Mouse (Mus musculus) MEL (cell line): Measurements from ENCODE around the gene Frmd4b. TPM values are rescaled to one million over a fixed set of nuclear protein-coding genes. Genes with fewer than 3 reads are reported as not detected.

Experiments
- DNase-seq: peaks from one replicate; pipeline ENCODE4 v3.0.0; 2011; ENCODE audit warnings: low read depth, low spot score
- H3K27ac ChIP-seq: 2 replicates; pipeline ENCODE4 v1.5.1; 2012; ENCODE audit warnings: low read depth, mild to moderate bottlenecking, control low read depth, low read length, moderate library complexity; ENCODE audit not compliant: control insufficient read depth
- H3K27me3 ChIP-seq, 2 experiments: fragments of 150-350 bp in 1 of 2; sonication (generic) in 1 of 2; 2 replicates each; pipeline ENCODE4 v1.6.1; 2012; ENCODE audit warnings: low read length in 2 of 2, mild to moderate bottlenecking in 2 of 2, improper control_type of control experiment in 1 of 2, moderate library complexity in 1 of 2; ENCODE audit not compliant: insufficient read depth in 2 of 2, control insufficient read depth in 1 of 2
- H3K36me3 ChIP-seq, 2 experiments: 2 replicates each; pipeline ENCODE4 v1.6.1; 2012 to 2014; ENCODE audit warnings: low read length in 2 of 2, improper control_type of control experiment in 1 of 2, inconsistent platforms in 1 of 2, mild to moderate bottlenecking in 1 of 2; ENCODE audit not compliant: insufficient read depth in 2 of 2, control insufficient read depth in 1 of 2
- H3K4me1 ChIP-seq, 2 experiments: fragments of 150-350 bp in 1 of 2; sonication (generic) in 1 of 2; 2 replicates each; pipeline ENCODE4 v1.6.1; 2012; ENCODE audit warnings: low read length in 2 of 2, improper control_type of control experiment in 1 of 2, mild to moderate bottlenecking in 1 of 2; ENCODE audit not compliant: insufficient read depth in 2 of 2, control insufficient read depth in 1 of 2
- H3K4me3 ChIP-seq, 2 experiments: fragments of 150-350 bp in 1 of 2; sonication (generic) in 1 of 2; 2 replicates each; pipeline ENCODE4 v1.5.1; 2012; ENCODE audit warnings: low read depth in 2 of 2, low read length in 2 of 2, mild to moderate bottlenecking in 2 of 2, moderate library complexity in 2 of 2, control low read depth in 1 of 2, improper control_type of control experiment in 1 of 2; ENCODE audit not compliant: control insufficient read depth in 1 of 2, insufficient read depth in 1 of 2
- H3K79me2 ChIP-seq: 2 replicates; pipeline ENCODE4 v1.6.1; 2012; ENCODE audit warnings: mild to moderate bottlenecking, low read length, moderate library complexity; ENCODE audit not compliant: control insufficient read depth, poor library complexity, insufficient read depth
- H3K9ac ChIP-seq: 2 replicates; pipeline ENCODE4 v1.6.1; 2012; ENCODE audit warnings: low read depth, mild to moderate bottlenecking, control low read depth, low read length, moderate library complexity; ENCODE audit not compliant: control insufficient read depth, poor library complexity, severe bottlenecking
- H3K9me3 ChIP-seq: fragments of 150-350 bp; sonication (generic); replicated peaks from 2 replicates; pipeline ENCODE4 v1.6.1; 2012; ENCODE audit warnings: mild to moderate bottlenecking, low read length, improper control_type of control experiment, moderate library complexity; ENCODE audit not compliant: insufficient read depth
- CHD1 ChIP-seq: IDR thresholded peaks from 2 replicates; pipeline ENCODE4 v1.6.1; 2012; ENCODE audit warnings: low read depth, mild to moderate bottlenecking, inconsistent platforms, low read length, improper control_type of control experiment
- CHD2 ChIP-seq: IDR thresholded peaks from 2 replicates; pipeline ENCODE4 v1.6.1; 2011; ENCODE audit warnings: low read length, improper control_type of control experiment
- CTCF ChIP-seq, 3 experiments: IDR thresholded peaks in 2 of 3; conservative IDR thresholded peaks in 1 of 3; 2 replicates each; pipeline ENCODE4 v1.5.1; 2011 to 2012; ENCODE audit warnings: low read length in 3 of 3, low read depth in 2 of 3, mild to moderate bottlenecking in 2 of 3, improper control_type of control experiment in 1 of 3, inconsistent platforms in 1 of 3, mixed read lengths in 1 of 3, moderate library complexity in 1 of 3; ENCODE audit not compliant: control insufficient read depth in 1 of 3, insufficient read depth in 1 of 3, poor library complexity in 1 of 3, severe bottlenecking in 1 of 3
- HCFC1 ChIP-seq: IDR thresholded peaks from 2 replicates; pipeline ENCODE4 v1.6.1; 2012; ENCODE audit warnings: low read depth, mild to moderate bottlenecking, inconsistent platforms, low read length, improper control_type of control experiment, moderate library complexity
- JUND ChIP-seq: IDR thresholded peaks from 2 replicates; pipeline ENCODE4 v1.6.1; 2011; ENCODE audit warnings: low read depth, mild to moderate bottlenecking, improper control_type of control experiment, low read length
- KAT2A ChIP-seq: conservative IDR thresholded peaks from 2 replicates; pipeline ENCODE4 v1.6.1; 2012; ENCODE audit warnings: low read depth, low read length, improper control_type of control experiment, inconsistent platforms
- MAFK ChIP-seq: IDR thresholded peaks from 2 replicates; pipeline ENCODE4 v1.6.1; 2011; ENCODE audit warnings: low read depth, mild to moderate bottlenecking, low read length, improper control_type of control experiment, borderline replicate concordance
- MAX ChIP-seq: IDR thresholded peaks from 2 replicates; pipeline ENCODE4 v1.6.1; 2011; ENCODE audit warnings: low read length, improper control_type of control experiment
- MAZ ChIP-seq: IDR thresholded peaks from 2 replicates; pipeline ENCODE4 v1.6.1; 2012; ENCODE audit warnings: low read depth, mild to moderate bottlenecking, inconsistent platforms, low read length, improper control_type of control experiment
- MEF2A ChIP-seq: IDR thresholded peaks from 2 replicates; pipeline ENCODE4 v1.6.1; 2014; ENCODE audit warnings: low read depth, mild to moderate bottlenecking, inconsistent platforms, low read length, improper control_type of control experiment; ENCODE audit not compliant: poor library complexity, insufficient replicate concordance, severe bottlenecking; ENCODE audit errors: extremely low read depth
- MYB ChIP-seq: IDR thresholded peaks from 2 replicates; pipeline ENCODE4 v1.6.1; 2011; ENCODE audit warnings: mild to moderate bottlenecking, low read depth, low read length, improper control_type of control experiment
- MYC ChIP-seq: IDR thresholded peaks from 2 replicates; pipeline ENCODE4 v1.6.1; 2011; ENCODE audit warnings: low read depth, mild to moderate bottlenecking, low read length, improper control_type of control experiment, moderate library complexity
- NELFE ChIP-seq: IDR thresholded peaks from 2 replicates; pipeline ENCODE4 v1.6.1; 2011; ENCODE audit warnings: low read depth, low read length, improper control_type of control experiment
- RAD21 ChIP-seq: IDR thresholded peaks from 2 replicates; pipeline ENCODE4 v1.6.1; 2011; ENCODE audit warnings: mild to moderate bottlenecking, low read depth, low read length, improper control_type of control experiment
- RCOR1 ChIP-seq: IDR thresholded peaks from 2 replicates; pipeline ENCODE4 v1.6.1; 2012; ENCODE audit warnings: low read depth, mild to moderate bottlenecking, inconsistent platforms, low read length, improper control_type of control experiment
- SIN3A ChIP-seq: IDR thresholded peaks from 2 replicates; pipeline ENCODE4 v1.6.1; 2012; ENCODE audit warnings: low read length, improper control_type of control experiment, inconsistent platforms
- SMC3 ChIP-seq: IDR thresholded peaks from 2 replicates; pipeline ENCODE4 v1.6.1; 2011; ENCODE audit warnings: low read depth, low read length, improper control_type of control experiment
- TBP ChIP-seq: IDR thresholded peaks from 2 replicates; pipeline ENCODE4 v1.8.0; 2011; ENCODE audit warnings: low read depth, low read length, improper control_type of control experiment
- UBTF ChIP-seq: IDR thresholded peaks from 2 replicates; pipeline ENCODE4 v1.6.1; 2012; ENCODE audit warnings: low read depth, mild to moderate bottlenecking, inconsistent platforms, low read length, improper control_type of control experiment, moderate library complexity, borderline replicate concordance; ENCODE audit not compliant: insufficient read depth
- USF1 ChIP-seq: IDR thresholded peaks from 2 replicates; pipeline ENCODE4 v1.6.1; 2014; ENCODE audit warnings: low read depth, mild to moderate bottlenecking, inconsistent platforms, low read length, improper control_type of control experiment, moderate library complexity
- USF2 ChIP-seq, 2 experiments: IDR thresholded peaks; 2 replicates each; pipeline ENCODE4 v1.6.1; 2011 to 2012; ENCODE audit warnings: improper control_type of control experiment in 2 of 2, low read length in 2 of 2, borderline replicate concordance in 1 of 2, inconsistent platforms in 1 of 2, low read depth in 1 of 2, mild to moderate bottlenecking in 1 of 2; ENCODE audit not compliant: insufficient read depth in 1 of 2
- ZC3H11A ChIP-seq: IDR thresholded peaks from 2 replicates; pipeline ENCODE4 v1.6.1; 2012; ENCODE audit warnings: low read depth, mild to moderate bottlenecking, inconsistent platforms, low read length, improper control_type of control experiment
- ZNF384 ChIP-seq: IDR thresholded peaks from 2 replicates; pipeline ENCODE4 v1.6.1; 2012; ENCODE audit warnings: low read depth, mild to moderate bottlenecking, inconsistent platforms, low read length, improper control_type of control experiment
- polyA plus RNA-seq, 2 experiments: library from polyadenylated mRNA; stranded (reverse) in 1 of 2; unstranded in 1 of 2; fragments of >175 nt in 1 of 2; fragments of >200 nt in 1 of 2; gene quantifications; 2 replicates each; pipeline versions ENCODE4 v1.2.1 to v1.2.4; 2012; ENCODE audit warnings: low replicate concordance in 2 of 2, low read depth in 1 of 2; ENCODE audit not compliant: insufficient read length in 2 of 2, insufficient read depth in 1 of 2, missing spikeins in 1 of 2
- total RNA-seq: library from RNA; depleted of rRNA; stranded (reverse); fragments of 300-350 nt; gene quantifications from 2 replicates; pipeline ENCODE4 v1.2.3, GENCODE M21; 2012

Gene Frmd4b
- total and polyA plus RNA-seq, 3 experiments: 0.18 TPM; not detected in 2

DNA sequence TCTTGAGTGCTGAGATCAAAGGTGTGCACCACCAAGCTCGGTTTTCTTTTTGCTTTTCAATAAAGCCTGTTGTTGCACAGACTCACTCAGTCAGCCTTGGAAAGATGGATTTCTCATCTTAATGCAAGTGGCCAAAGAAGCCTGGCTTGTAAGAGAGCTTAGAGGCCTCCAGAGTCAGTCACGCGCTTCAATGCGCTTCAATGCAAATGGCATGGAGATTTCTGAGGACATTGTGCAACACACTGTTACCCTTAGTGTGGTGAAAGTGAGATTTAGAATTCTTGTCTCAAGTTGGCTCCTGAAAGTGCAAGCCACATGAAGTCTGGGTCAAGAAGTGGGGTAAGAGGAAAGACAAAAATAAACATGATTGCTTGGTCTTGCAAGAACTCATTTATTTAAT lies 236.1 kb downstream of the Frmd4b start:
- H3K4me3 ChIP-seq: no peak overlapping the region
- no peak for DNase-seq
- no peaks in the 10 kb centered on the region; a peak in 1 of 4 replicates for H3K27me3 ChIP-seq
- no peaks in the 10 kb centered on the region for H3K4me1 ChIP-seq
- no peak overlapping the region for H3K9ac ChIP-seq
- TF ChIP-seq HCFC1 (no peak), RCOR1 (no peak), USF1 (no peak), JUND (no peak), SIN3A (no peak), MYB (no peak), CTCF (IDR thresholded peaks at IDR 0.05 in 2 of 3, conservative IDR thresholded peaks at IDR 0.05 in 1 of 3; ENCODE audit: control insufficient read depth in 1 of 3, insufficient read depth in 1 of 3, low read depth in 2 of 3, low read length in 3 of 3, poor library complexity in 1 of 3, severe bottlenecking in 1 of 3) (no peak), NELFE (no peak), USF2 (IDR thresholded peaks at IDR 0.05; ENCODE audit: borderline replicate concordance in 1 of 2, insufficient read depth in 1 of 2, low read depth in 1 of 2, low read length in 2 of 2) (no peak), MAZ (no peak), SMC3 (no peak), TBP (no peak), CHD1 (no peak), ZC3H11A (no peak), CHD2 (no peak), UBTF (no peak), KAT2A (no peak), ZNF384 (no peak), MAFK (no peak), RAD21 (no peak)
- H3K36me3 ChIP-seq: no peaks in the 10 kb centered on the region
- no peaks in the 10 kb centered on the region for H3K79me2 ChIP-seq
- H3K27ac ChIP-seq: no peak overlapping the region
- no peaks in the 10 kb centered on the region for H3K9me3 ChIP-seq

DNA sequence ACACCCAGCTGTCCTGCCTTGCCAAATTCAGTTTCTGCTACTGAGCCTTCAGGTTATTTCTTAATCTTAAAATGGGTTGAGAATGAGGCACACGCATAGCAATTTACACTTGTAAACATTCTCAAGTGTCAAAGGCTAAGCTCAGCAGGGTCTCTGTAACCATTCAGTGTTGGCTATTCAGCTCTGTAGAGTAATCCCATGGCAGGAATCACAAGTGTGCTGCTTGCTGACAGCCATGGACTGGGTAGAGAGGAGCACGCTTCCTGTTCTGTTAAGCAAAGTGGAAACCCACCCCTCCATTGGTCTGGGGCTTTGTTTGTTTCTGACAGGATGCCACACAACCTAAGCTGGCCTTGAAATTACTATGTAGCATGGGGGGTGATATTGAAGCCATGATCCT lies 246.4 kb downstream of the Frmd4b start:
- H3K27ac ChIP-seq: no peak overlapping the region
- H3K79me2 ChIP-seq: no peaks in the 10 kb centered on the region
- no peak overlapping the region for H3K9ac ChIP-seq
- H3K27me3 ChIP-seq: no peaks in the 10 kb centered on the region
- H3K4me1 ChIP-seq: no peaks in the 10 kb centered on the region
- TF ChIP-seq MEF2A (no peak), MAFK (no peak), CHD1 (no peak), MYB (no peak), MAX (no peak), MYC (no peak)
- TF ChIP-seq, all 39 proteins: peak for 0
- Histone ChIP-seq H3K36me3 (no peaks in the 10 kb centered on the region), H3K9me3 (no peaks in the 10 kb centered on the region), H3K4me3 (no peak overlapping the region)
- DNase-seq: no peak
